Mouse (Mus musculus) heart, postnatal 4 days (tissue): ENCODE data around the gene Chga. TPM values are rescaled to one million over a fixed set of nuclear protein-coding genes. Genes with fewer than 3 reads are reported as not detected.

Experiments used
- DNase-seq: peaks from one replicate; pipeline ENCODE4 v3.0.0; 2021
- total RNA-seq, 2 experiments: library from RNA; stranded (reverse); gene quantifications; 2 replicates each; pipeline ENCODE4 v1.2.3; 2021

Chga gene
- total RNA-seq: under 1 TPM in 1 of 2 experiments, not detected in 1; 0.18 TPM

GRCm38 (mm10) chr12:102554721-102555516 is at the start of gene Chga:
Chga (plus strand) TSS chr12:102554969.
- DNase-seq: peak; percentile 91

DNA sequence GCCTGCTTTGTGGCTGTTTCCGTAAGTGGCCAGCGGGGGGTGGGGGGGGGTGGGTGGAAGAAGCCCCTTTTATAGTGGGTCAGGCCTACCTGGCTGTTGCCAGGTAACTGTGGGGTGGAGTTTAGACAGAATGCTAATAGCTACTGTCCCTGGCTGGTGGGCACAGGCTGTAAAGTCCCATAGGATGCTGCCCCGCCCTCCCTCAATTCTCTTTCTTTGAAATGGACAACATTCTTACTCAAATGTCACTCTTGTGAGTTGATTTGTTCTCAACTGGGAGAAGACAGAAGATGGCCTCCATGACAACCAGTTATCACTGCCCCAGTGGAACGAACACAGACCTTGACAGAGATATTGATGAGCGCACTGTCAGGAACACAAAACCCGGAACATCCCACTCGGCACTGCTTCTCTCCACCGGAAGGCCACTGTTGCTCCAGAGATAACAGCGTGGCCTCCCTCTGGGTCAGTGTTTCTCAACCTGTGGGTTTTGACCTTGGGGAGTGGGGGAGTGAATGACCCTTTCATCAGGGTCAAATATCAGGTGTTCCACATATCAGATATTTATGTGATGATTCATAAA is 49.5 kb upstream of the Chga start:
- DNase-seq: no peak

DNA sequence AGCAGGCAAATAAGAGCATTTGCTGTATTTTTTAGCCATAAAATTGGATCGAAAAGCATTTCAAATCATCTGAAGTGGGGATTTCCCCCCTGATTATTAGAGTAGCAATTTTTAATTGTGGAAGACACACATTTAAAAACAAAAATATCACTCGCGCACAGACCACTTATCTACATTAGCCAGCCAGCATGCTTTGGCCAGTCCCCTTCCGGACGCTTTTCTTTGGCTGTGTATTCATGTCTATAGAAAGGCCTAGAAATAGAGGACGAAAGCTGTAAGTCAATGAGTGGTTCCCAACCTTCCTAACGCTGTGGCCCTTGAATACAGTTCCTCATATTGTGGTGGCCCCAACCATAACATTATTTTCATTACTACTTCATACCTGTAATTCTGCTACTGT is 48.8 kb upstream of the Chga start:
- no peak for DNase-seq

GRCm38 (mm10) chr12:102511363-102511762 is 43.4 kb upstream of the Chga start:
- no peak for DNase-seq

DNA sequence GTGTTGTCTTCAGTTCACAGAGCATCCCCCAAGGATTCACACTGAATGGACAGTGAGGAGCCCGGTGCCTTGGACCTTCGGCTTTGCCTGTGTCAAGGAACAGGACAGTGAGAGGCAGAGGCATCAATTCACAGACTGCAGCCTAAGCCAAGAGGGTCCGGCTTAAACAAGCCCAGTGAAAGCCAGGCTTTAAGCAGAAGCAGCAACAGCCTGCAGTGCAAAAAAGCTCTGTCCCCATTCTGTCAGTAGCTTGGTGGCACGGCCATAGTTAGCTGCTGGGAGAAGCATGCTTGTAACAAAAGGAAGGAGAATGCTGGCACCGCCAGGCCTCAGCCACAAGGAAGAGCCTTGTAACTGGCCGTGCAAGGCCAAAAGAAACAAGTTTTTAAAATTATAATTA is 40.6 kb upstream of the Chga start:
- no peak for DNase-seq

DNA sequence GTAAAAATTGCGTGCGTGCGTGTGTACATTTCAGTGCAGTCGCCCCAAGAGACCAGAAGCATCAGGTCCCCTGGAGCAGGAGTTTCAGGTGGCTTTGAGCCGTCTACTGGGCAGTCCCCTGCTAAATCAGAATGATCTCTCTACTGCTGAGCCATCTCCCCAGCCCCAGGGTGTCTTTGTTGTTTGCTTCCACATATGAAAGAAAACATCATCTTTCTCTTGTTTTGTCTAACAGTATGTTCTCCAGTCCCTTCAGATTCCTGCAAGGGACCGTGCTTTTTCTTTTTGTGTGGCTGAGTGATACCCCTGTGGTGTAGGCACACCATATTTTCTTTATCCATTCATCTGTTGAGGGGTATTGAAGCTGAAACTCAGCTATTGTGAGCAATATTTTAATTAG is 40.0 kb upstream of the Chga start:
- DNase-seq: no peak

- DNase-seq: no peak
These were observed 38.6 kb upstream of the Chga start for GRCm38 (mm10) chr12:102516151-102516550.

DNA sequence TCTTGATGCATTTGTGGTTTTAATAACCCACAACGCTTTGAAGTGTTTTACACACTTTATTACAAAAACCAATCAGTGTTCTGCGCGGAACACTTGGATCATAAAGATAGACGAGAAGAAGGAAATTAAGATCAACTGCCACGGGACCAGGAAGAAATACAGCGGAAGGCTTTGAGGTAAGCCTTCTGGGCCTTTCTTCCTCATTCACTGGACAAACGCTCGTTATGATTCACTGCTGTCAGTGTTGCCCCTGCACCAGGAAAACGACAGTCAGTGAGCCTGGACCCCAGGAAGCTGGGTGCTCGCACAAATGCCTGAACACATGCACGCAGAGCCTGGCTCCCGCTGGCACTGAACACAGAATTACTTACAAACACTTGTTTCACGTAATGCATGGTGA is 37.1 kb upstream of the Chga start:
- no peak for DNase-seq

GRCm38 (mm10) chr12:102519929-102520720 is 34.6 kb upstream of the Chga start:
- no peak for DNase-seq

GRCm38 (mm10) chr12:102521777-102522319 is 32.9 kb upstream of the Chga start:
- no peak for DNase-seq

GRCm38 (mm10) chr12:102524216-102524615 is 30.6 kb upstream of the Chga start:
- peak; percentile 8 for DNase-seq

DNA sequence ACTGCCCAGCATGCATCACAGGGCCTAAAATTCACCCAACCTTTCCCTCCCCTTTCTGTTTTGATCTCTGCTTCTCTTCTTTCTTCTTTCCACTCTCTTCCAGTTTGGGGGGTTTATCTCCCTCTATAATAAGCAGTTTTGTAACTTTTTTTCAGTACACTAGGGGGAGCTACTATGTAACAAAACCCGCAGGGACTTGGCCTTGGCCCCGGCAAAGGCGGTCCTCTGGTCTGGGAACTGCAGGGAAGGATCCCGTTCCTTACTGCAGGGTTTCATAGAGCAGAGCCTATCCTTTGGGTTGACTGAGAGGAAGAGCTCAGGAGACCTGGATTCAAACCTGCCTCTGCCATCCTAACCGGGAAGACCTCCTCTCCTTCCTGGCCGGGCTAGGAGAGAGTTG is 30.0 kb upstream of the Chga start:
- DNase-seq: peak; percentile 53

DNA sequence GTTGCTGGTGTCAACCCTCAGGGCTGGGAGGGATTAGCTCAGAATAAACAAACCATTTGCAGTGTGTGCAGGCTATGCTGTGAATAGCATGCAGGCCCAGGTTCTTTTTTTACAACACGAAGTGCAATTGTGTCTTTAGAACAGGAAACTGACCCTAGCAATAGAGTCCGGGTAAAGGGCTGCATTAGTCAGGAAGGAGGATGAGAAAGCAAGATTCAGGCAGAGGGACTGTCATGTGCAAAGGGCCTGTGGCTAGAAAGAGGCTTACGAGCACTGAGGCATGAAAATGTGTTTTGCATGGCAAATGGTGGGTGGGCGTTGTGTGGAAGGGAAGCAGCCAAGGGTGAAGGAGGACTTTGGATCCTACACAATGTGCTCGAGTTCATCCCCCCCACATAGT is 26.8 kb upstream of the Chga start:
- no peak for DNase-seq

DNA sequence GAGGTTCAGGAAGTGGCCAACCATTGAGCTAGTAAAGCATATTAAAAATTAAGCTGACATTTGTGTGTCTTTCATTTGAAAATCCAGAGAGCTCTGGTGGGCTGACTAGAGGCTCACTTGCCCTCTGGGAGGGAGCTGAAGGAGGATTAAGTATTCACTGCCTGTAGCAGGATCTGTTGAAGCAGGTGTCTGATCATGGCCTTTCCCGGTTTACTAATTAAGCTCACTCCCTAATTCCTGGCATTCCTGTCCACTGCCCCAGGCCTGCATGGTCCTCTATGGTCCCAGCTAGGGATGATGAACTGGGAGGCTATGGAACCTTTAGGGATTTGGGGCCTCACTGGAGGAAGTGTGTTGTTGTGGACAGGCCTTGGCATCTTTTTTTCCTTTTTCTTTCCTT is 19.0 kb upstream of the Chga start:
- no peak for DNase-seq

- no peak for DNase-seq
These were observed 14.5 kb upstream of the Chga start for GRCm38 (mm10) chr12:102540278-102540677.

- no peak for DNase-seq
These were observed 13.6 kb upstream of the Chga start for GRCm38 (mm10) chr12:102541168-102541567.

DNA sequence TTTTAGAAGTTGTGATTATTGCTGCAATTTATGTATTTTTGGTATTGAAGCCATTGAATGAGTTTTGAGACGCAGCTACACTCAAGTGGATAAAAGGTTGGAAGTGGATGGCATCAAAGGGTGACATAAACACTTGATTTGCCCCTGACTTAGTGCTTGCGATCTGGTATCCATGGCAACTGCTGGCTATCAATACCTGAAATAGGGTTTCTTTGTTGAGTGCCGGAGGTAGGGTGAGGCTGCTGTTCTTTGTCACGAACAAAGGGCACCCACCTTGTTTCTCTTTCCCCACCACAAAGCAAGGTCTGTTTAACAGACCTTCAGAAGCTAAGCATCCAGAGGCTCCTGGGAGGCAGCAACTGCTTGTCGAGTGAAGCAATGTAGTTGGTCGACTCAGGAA is 9.6 kb upstream of the Chga start:
- DNase-seq: no peak

DNA sequence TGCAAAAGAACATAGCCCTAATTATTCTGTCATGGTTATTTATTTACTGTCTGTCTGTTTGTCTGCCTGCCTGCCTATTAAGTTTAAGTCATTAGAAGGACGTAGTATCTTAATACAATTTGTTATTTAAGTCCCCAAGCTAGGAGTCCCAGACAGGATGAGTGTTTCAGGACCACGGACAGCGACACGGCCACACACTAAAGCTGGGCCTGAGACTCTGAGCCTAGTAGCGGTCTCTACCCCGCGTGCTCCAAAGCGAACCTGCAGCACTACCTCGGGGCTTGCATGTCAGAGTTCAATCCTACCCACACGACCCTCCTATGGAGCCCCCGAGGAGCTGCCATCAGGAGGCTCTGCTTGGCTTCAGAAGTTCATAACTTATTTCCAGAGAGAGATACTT is 4.2 kb upstream of the Chga start:
- peak; percentile 87 for DNase-seq

DNA sequence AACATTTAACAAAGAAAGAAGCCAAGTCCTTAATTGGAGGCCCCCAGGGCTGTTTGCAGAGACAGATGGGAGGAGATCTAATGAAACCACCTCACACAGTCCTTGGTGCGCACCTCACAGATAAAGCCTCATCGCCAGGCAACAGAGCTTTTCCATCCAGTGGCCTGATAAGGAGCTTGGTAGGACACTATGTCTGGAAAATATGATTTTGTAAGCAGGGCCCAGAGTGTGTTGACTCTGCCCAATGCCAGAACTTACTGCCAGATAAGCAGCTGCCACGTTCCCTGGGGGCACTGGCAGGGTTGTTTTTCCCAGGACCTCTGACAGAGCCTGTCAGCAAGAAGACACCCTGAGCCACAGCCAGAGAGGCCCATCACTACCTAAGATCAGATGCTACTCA is 3.6 kb upstream of the Chga start:
- no peak for DNase-seq

GRCm38 (mm10) chr12:102552001-102552400 is 2.8 kb upstream of the Chga start:
- DNase-seq: no peak

DNA sequence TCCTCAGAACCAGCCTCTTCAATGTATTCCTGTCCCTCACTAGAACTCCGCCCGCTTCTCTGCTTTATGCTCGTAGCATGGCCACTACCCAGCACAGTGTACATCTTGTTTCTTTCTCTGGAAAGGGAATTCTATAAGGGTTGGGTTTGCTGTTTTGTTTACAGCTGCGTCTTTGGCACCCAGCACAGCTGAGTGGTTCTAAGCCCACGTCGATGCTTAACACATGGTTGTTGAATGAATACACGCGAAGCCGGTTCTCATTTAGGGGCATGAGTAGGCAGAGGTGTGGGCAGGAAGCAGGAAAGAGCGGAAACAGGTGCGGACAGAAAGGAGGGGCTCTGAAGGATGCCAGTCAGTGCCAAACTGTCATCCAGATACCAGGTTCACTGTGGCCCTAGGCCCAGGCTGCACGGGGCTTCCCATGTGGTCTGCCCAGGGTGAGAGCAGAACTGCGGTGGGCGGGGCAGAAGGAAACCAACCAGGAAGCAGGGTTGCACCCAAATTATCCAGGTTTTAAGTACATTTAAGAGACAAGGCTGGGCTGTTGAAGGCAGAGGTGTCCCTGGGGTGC is 979 bp upstream of the Chga start:
- DNase-seq: no peak

DNA sequence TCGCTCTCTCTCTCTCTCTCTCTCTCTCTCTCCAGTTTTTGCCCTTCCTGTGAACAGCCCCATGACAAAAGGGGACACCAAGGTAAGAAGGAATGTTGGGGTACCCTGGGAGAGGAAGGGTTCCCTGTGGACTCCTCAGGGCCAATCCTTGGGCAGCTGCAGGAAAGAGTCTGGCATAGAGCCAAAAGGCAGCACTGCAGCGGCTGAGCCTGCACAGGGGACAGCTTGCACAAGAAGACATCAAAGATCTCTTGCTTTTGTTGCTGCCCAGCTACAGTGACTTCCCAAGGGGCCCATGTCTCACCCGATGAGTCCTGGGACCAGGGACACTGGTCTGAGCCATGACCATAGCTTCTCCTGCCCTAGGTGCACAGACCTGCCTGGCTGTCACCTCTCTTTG is 1.1 kb downstream of the Chga start:
- no peak for DNase-seq

DNA sequence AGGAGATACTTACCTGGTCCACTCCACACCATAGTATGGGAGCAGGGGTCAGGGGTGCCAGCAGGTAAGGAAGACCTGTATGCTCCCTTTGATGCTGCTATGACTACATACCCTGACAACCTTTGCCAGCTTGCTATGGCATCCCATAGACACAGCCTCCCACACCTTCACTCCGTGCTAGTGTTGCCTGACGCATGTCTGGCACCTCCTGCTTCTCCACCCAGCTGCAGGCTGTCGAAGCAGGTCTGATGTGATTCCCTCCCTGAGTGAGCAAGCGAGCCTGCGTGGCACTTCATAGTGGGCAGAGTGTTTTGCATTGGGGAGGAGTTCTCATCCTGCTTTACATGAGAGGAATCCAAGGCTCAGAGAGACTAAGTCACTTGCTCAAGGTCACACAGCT is 2.6 kb downstream of the Chga start:
- DNase-seq: no peak
